Mouse (Mus musculus): ENCODE measurements at regions not wholly inside any gene's neighbourhood (a gene's known extent, or its start where the extent isn't known, plus 50 kb on each side); places are given as distances from the start of the nearest gene placed in this dataset.

DNA sequence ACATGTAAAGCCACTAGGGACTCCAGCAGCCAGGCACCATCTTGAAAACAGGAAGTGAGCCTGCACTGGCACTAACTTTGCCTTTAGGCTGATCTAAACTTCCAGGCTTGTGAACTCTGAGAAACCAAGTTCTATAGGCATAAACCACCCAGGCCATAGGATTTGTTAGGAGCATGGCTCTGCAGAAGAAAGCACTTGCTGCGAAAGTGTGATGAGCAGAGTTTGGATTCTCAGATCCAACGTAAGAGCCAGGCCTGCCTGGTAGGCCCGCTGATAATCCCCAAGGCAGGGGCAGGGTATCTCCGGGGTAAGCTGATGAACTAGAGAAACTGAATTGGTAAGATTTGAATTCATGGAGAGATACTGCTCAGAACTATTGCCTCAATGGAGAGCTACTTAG, 109.7 kb downstream of the Nr2f2 start:
- TF ChIP-seq CTCF (IDR thresholded peaks at IDR 0.05; ENCODE audit: low read depth): no peak
- no peak for TF ChIP-seq EP300 (IDR thresholded peaks at IDR 0.05; ENCODE audit: low read depth)
